Mouse (Mus musculus) ES-Bruce4 (cell line): ENCODE results near the gene Sertad1.

Experiments
- CTCF ChIP-seq: IDR thresholded peaks from one replicate; pipeline ENCODE4 v1.8.1; 2011; ENCODE audit warnings: low read depth, low read length
- EP300 ChIP-seq: IDR thresholded peaks from 2 replicates; pipeline ENCODE4 v1.6.1; 2011; ENCODE audit warnings: low read depth, low read length; ENCODE audit not compliant: insufficient read depth
- POLR2A ChIP-seq: IDR thresholded peaks from one replicate; pipeline ENCODE4 v1.8.1; 2011; ENCODE audit warnings: low read length; ENCODE audit not compliant: insufficient read depth

DNA sequence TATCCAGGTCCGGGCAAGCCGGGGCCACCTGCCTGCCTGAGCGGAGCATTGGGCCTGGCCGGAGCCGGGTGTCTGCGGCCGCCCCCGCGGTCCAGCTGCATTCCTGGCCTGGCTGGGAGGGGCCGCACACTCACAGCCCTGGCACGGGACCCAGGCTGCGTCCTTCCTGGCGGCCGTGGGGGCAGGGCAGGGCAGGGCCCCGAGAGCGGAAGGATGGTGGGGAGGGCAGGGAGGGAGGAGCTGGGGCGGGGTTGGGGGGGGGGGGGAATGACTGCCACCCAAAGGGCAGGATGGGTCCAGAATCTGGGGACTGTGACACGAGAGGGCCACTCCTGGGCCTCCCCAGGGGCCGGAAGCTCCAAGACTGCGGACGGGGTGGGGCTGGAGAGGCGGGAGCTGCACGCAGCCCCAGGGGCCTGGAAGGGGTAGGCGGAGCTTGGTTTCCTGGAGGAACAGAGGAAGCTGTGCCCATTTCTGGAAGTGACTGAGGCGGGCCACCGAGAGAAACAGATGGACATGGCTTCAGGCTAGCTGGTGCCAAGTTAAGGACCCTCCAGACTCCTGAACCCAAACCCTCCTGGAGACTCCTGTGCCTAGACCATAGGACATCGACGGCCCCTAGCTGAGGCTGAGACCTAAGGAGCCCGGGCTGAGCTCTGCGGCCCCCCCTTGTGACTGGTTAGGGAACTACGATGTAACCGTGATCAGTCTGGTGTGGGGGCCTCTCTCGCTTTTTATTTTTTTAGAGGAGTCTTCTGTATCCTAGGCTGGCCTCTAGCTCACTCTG, 4.0 kb downstream of the Sertad1 start:
- TF ChIP-seq CTCF (peak; percentile 41), POLR2A (no peak), EP300 (no peak)
